Mouse (Mus musculus) left cerebral cortex, adult 18-20 months (tissue): Measurements from ENCODE around the gene Ralb. TPM values are rescaled to one million over a fixed set of nuclear protein-coding genes. Genes with fewer than 3 reads are reported as not detected.

Experiments used
- total RNA-seq, 2 experiments: library from RNA; stranded (reverse); gene quantifications; 2 replicates each; pipeline ENCODE4 v1.2.3; 2021

Ralb gene
- total RNA-seq, 2 experiments from 2014 or later: 23.0 to 23.9 TPM

Other genes starting within 250 kb of the Ralb start
- gene Inhbb, start 82.5 kb downstream of the Ralb start, total RNA-seq: 1 to 10 TPM; 4.9 to 5.0 TPM
- gene Tmem185b, start 21.4 kb upstream of the Ralb start, total RNA-seq: 10 to 100 TPM; 15.6 to 18.2 TPM
- 1 to 10 TPM; 6.1 to 6.4 TPM for gene Epb41l5, start 144.2 kb upstream of the Ralb start, total RNA-seq